Mouse (Mus musculus): Measurements from ENCODE around the gene Rnf113a1. TPM values are rescaled to one million over a fixed set of nuclear protein-coding genes. Genes with fewer than 3 reads are reported as not detected.

The Rnf113a1 gene
- polyA plus RNA-seq (2014; fragmentation: Illumina TruSeq; extraction: RNeasy Lipid Tissue Mini Kit (QIAGEN cat#74804); ENCODE audit: low read depth, low replicate concordance), result 0.52 TPM

DNA sequence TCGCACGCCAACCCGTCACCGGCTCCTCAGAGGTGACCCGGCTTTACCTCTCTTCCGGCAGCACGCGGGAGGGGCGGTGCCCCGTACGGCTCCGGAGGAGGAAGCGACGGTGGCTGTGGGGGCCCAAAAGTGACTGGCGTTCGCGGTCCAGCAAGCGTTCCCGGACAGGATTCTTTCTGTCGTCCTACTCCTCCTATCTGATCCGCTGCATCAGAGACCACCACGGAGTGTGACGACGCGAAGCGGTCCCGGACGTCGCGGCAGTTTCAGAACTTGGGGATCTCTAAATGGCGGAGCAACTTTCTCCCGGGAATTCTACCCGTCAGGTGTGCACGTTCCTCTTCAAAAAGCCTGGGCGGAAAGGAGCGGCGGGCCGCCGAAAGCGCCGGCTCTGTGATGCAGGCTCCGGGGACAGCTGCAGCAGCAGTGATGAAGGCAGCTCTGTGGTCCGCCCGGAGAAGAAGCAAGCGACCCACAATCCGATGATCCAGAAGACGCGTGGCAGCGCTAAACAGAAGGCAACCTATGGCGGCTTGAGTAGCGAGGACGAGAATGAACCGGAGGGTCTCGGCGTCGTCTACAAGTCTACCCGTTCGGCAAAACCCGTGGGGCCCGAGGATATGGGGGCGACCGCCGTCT lies at the start of gene Rnf113a1, which contains the start of gene Ndufa1:
Gene Rnf113a1 (plus strand): TSS at position 141 of the 639 bp plus-strand sequence.
Gene Ndufa1 (minus strand): TSS at position 59 of the 639 bp plus-strand sequence.

GRCm38 (mm10) chrX:37168742-37169141 lies 22.3 kb upstream of the Rnf113a1 start, which contains the start of gene Akap14:
Akap14 (minus strand) TSS chrX:37168842.

DNA sequence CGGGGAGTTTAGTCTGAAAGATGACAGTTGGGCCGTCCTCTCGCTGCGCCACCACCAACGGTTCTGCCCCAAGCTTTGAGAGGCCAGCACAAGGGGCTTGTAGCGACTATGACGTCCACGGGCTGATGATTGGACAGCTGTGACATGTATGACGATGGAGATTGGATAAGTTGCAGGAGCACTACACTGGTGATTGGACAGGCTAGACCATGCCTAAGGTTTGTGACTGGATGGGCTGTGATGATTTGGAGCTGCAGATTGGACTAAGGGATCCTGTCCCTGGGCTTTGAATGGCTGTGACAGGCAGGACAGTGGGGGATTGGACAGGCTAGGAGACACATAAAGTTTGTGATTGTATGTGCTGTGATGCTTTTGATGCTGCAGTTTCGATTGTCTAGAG lies 19.9 kb downstream of the Rnf113a1 start, which contains the start of gene Gm9:
Gene Gm9 (minus strand): TSS at position 101 of the 400 bp plus-strand sequence.

DNA sequence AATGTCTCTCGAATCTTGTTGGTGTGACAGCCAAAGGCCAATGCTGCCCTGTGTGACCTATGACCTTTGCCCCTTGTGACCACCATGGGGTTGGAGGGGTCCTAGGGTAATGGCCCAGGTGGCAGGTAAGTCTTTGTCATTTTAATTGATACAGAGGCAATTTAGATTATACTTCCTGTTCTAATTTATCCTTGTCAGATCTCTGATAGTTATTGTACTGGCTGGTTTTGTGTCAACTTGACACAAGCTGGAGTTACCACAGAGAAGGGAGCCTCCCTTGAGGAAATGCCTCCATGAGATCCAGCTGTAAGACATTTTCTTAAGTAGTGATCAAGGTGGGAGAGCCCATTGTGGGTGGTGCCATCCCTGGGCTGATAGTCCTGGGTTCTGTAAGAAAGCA lies 31.1 kb downstream of the Rnf113a1 start, which contains the start of gene Rhox1:
Gene Rhox1 (minus strand): TSS at position 101 of the 400 bp plus-strand sequence.

Other genes starting within 250 kb of the Rnf113a1 start
- 24.4 TPM for gene Sept6, start 199.5 kb upstream of the Rnf113a1 start, polyA plus RNA-seq (2014; fragmentation: Illumina TruSeq; extraction: RNeasy Lipid Tissue Mini Kit (QIAGEN cat#74804); ENCODE audit: low read depth, low replicate concordance)
- not detected for gene Sowahd, start 142.4 kb upstream of the Rnf113a1 start, polyA plus RNA-seq (2014; fragmentation: Illumina TruSeq; extraction: RNeasy Lipid Tissue Mini Kit (QIAGEN cat#74804); ENCODE audit: low read depth, low replicate concordance)
- 763 TPM for gene Rpl39, start 105.8 kb upstream of the Rnf113a1 start, polyA plus RNA-seq (2014; fragmentation: Illumina TruSeq; extraction: RNeasy Lipid Tissue Mini Kit (QIAGEN cat#74804); ENCODE audit: low read depth, low replicate concordance)
- gene Upf3b, start 80.9 kb upstream of the Rnf113a1 start, polyA plus RNA-seq (2014; fragmentation: Illumina TruSeq; extraction: RNeasy Lipid Tissue Mini Kit (QIAGEN cat#74804); ENCODE audit: low read depth, low replicate concordance), result 76.1 TPM
- gene Nkap, start 64.5 kb upstream of the Rnf113a1 start, polyA plus RNA-seq (2014; fragmentation: Illumina TruSeq; extraction: RNeasy Lipid Tissue Mini Kit (QIAGEN cat#74804); ENCODE audit: low read depth, low replicate concordance), result 115 TPM
- not detected for gene Akap14, start 22.4 kb upstream of the Rnf113a1 start, polyA plus RNA-seq (2014; fragmentation: Illumina TruSeq; extraction: RNeasy Lipid Tissue Mini Kit (QIAGEN cat#74804); ENCODE audit: low read depth, low replicate concordance)
- 249 TPM for gene Ndufa1, start 82 bp upstream of the Rnf113a1 start, polyA plus RNA-seq (2014; fragmentation: Illumina TruSeq; extraction: RNeasy Lipid Tissue Mini Kit (QIAGEN cat#74804); ENCODE audit: low read depth, low replicate concordance)
- gene Gm9, start 19.8 kb downstream of the Rnf113a1 start, polyA plus RNA-seq (2014; fragmentation: Illumina TruSeq; extraction: RNeasy Lipid Tissue Mini Kit (QIAGEN cat#74804); ENCODE audit: low read depth, low replicate concordance), result not detected
- gene Rhox1, start 31.0 kb downstream of the Rnf113a1 start, polyA plus RNA-seq (2014; fragmentation: Illumina TruSeq; extraction: RNeasy Lipid Tissue Mini Kit (QIAGEN cat#74804); ENCODE audit: low read depth, low replicate concordance), result not detected
- not detected for gene Rhox2a, start 53.7 kb downstream of the Rnf113a1 start, polyA plus RNA-seq (2014; fragmentation: Illumina TruSeq; extraction: RNeasy Lipid Tissue Mini Kit (QIAGEN cat#74804); ENCODE audit: low read depth, low replicate concordance)
- not detected for gene Rhox3a, start 58.7 kb downstream of the Rnf113a1 start, polyA plus RNA-seq (2014; fragmentation: Illumina TruSeq; extraction: RNeasy Lipid Tissue Mini Kit (QIAGEN cat#74804); ENCODE audit: low read depth, low replicate concordance)
- not detected for gene Rhox4a, start 74.1 kb downstream of the Rnf113a1 start, polyA plus RNA-seq (2014; fragmentation: Illumina TruSeq; extraction: RNeasy Lipid Tissue Mini Kit (QIAGEN cat#74804); ENCODE audit: low read depth, low replicate concordance)
- not detected for gene Rhox3a2, start 188.8 kb downstream of the Rnf113a1 start, polyA plus RNA-seq (2014; fragmentation: Illumina TruSeq; extraction: RNeasy Lipid Tissue Mini Kit (QIAGEN cat#74804); ENCODE audit: low read depth, low replicate concordance)
- not detected for gene Rhox4a2, start 199.6 kb downstream of the Rnf113a1 start, polyA plus RNA-seq (2014; fragmentation: Illumina TruSeq; extraction: RNeasy Lipid Tissue Mini Kit (QIAGEN cat#74804); ENCODE audit: low read depth, low replicate concordance)
- not detected for gene Rhox2b, start 220.8 kb downstream of the Rnf113a1 start, polyA plus RNA-seq (2014; fragmentation: Illumina TruSeq; extraction: RNeasy Lipid Tissue Mini Kit (QIAGEN cat#74804); ENCODE audit: low read depth, low replicate concordance)
- not detected for gene Rhox4b, start 241.2 kb downstream of the Rnf113a1 start, polyA plus RNA-seq (2014; fragmentation: Illumina TruSeq; extraction: RNeasy Lipid Tissue Mini Kit (QIAGEN cat#74804); ENCODE audit: low read depth, low replicate concordance)